Mouse (Mus musculus) kidney, postnatal 4 days (tissue): Measurements from ENCODE around the gene Gsto2.
A peak's percentile ranks its signal among the peaks of the same experiment; 100 is the strongest.

ENCODE experiments used
- DNase-seq, 2 experiments: peaks; one replicate each; pipeline ENCODE4 v3.0.0; 2021; ENCODE audit warnings: mixed read lengths in 2 of 2

The Gsto2 gene

DNA sequence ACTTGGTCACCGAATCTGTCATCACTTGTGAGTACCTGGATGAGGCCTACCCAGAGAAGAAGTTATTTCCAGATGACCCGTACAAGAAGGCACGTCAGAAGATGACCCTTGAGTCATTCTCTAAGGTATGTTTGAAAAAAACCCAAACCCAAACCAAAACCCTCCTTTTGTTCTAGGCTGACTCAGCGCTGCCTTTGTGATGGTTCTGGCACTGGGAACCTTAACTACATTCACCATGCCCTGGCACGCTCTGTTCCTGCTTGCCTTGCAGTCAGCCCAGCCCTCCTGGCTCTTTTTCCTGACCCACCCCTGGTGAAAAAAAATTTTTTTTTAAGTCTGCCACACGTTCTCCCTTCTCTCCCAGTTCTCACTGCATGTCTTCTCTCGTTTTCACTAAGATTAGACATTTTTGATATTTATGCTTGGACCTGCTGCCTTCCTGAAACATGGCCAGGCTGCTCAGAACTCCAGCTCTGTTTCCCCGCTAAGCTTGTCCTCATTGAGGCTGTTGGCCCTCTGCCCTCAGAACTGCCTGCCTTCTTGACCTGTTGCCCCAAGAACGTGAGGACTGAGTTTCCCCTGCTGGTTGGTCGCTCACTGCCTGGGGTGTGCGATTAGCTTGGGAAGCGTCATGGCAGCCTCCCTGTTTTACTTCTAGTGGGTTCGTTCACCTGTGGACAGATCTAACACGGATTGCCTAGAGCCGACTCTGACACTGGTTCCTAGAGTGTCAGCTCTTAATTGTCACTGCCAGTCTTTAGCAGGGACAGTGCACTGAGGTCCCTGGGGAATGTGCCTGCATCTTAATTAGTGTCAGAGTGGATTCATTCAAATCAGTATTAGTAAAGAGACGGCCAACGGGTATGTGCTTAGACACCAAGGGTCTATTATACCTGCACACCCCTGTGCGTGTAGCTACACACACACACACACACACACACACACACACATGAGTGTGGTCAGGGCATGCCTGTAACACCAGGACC is 7.1 kb upstream of the Gsto2 start:
- no peak for DNase-seq

GRCm38 (mm10) chr19:47859180-47859579 is 6.2 kb upstream of the Gsto2 start:
- no peak for DNase-seq

GRCm38 (mm10) chr19:47862581-47862980 is 2.8 kb upstream of the Gsto2 start:
- no peak for DNase-seq

GRCm38 (mm10) chr19:47864051-47864450 is 1.3 kb upstream of the Gsto2 start:
- DNase-seq, result no peak

DNA sequence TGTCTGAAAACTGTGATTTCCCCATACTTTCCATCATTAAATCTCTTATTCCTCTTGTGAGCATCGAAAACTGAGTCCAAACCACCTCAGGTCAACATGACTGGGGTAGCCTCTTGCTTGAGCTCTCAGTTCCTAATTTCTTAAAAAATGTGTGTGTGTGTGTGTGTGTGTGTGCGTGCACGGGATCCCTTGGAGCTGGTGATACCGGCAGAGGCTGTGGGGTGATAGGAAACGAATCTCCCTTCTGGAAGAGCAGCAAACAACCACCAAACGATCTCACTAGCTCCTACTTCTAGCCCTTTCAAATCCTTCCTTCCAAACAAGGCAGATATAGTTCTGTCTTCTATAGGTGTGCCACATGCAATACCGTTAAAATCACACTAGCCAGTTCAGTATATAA is 613 bp upstream of the Gsto2 start:
- no peak for DNase-seq

- DNase-seq, result no peak
Observed at GRCm38 (mm10) chr19:47867628-47868175, 2.4 kb downstream of the Gsto2 start.

DNA sequence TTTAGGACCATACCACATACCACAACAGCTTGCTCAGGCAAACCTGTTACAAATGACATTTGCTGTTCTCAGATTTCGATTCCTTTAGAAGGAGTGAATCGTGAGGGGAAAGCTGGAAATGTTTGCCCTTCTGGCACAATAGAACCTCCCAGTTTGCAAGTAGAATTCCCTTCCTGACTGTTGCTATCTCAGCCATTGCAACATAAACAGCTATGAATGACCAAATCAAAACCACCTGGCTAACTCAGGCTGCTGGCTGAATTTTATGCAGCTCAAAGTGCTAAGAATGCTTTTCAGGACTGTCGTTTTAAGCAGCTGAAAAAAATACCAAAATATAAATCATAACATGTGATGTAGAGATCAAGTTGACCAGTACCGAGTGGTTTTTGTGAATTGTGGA is 3.6 kb downstream of the Gsto2 start:
- DNase-seq, result no peak

- no peak for DNase-seq
Observed at GRCm38 (mm10) chr19:47869516-47869915, 4.2 kb downstream of the Gsto2 start.

GRCm38 (mm10) chr19:47870102-47870666 is 4.8 kb downstream of the Gsto2 start:
- DNase-seq, result no peak

DNA sequence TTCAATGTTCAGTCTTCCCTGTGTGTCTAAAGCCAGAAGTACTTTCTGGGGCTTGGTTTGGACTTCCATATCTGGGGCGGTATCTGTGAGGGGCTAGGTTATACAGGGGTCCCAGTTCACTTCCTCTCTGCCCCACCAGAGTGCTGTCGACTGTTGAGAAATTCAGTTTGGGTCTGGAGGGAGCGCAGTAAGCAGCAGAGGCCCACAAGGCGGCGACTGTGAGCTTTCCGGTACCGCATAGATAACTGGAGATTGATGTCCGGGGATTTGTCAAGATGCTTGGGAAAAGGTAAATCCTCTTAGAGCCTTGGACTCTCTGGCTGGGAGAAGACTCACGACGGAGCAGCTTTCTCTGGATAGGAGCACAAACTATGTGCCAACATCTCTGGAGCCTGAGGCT is 6.2 kb downstream of the Gsto2 start:
- DNase-seq, result peak; percentile 48 to 56

GRCm38 (mm10) chr19:47876252-47876651 is 10.9 kb downstream of the Gsto2 start:
- no peak for DNase-seq

GRCm38 (mm10) chr19:47881538-47881937 is 16.2 kb downstream of the Gsto2 start:
- DNase-seq, result no peak

- peak; percentile 88 to 89 for DNase-seq
Observed at GRCm38 (mm10) chr19:47882151-47882881, 17.0 kb downstream of the Gsto2 start.

- DNase-seq, result no peak
Observed at GRCm38 (mm10) chr19:47882882-47883254, 17.5 kb downstream of the Gsto2 start.

- DNase-seq, result no peak
Observed at GRCm38 (mm10) chr19:47884296-47885085, 19.2 kb downstream of the Gsto2 start.

DNA sequence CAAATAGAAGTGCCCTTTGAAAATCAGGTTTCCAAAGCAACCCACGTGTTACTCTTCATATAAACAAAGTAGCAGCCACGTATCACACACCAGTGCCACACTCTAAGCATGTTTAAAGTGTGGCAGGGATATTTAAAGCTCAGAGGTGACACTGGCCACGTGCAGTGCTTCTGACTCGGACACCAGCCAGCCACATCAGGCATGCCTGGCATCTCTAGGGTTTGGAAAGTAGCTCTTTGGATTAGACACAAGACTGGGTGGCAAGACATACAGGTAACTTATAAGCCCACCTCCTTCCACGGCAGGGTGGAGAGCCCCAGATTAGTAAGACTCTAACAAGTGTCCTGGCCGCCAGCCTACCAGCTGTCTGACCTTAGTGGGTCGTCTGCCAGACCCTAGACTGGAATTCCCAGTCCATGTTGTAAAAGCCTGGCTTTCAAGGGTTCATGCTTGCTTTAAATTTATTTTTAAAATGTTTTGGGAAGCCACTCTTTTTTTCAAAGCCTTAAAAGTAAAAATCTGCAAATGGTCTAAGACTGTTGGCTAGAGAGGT is 19.9 kb downstream of the Gsto2 start:
- no peak for DNase-seq

- no peak for DNase-seq
Observed at GRCm38 (mm10) chr19:47885886-47886285, 20.6 kb downstream of the Gsto2 start.

GRCm38 (mm10) chr19:47886617-47887016 is 21.3 kb downstream of the Gsto2 start:
- peak; percentile 71 to 81 for DNase-seq

GRCm38 (mm10) chr19:47887417-47887816 is 22.1 kb downstream of the Gsto2 start:
- no peak for DNase-seq

GRCm38 (mm10) chr19:47888037-47888436 is 22.7 kb downstream of the Gsto2 start:
- DNase-seq, result no peak

GRCm38 (mm10) chr19:47890489-47891130 is 25.3 kb downstream of the Gsto2 start:
- DNase-seq, result peak; percentile 49 to 69
